Mouse (Mus musculus): ENCODE data around the gene Aqp9.

Gene Aqp9

GRCm38 (mm10) chr9:71168511-71168910 lies at the start of gene Aqp9:
Gene Aqp9, minus strand, starts transcription at chr9:71168682.
- DNase-seq (ENCODE audit: low read depth): no peak

- no peak for DNase-seq (ENCODE audit: low read depth)
Measured at GRCm38 (mm10) chr9:71217793-71218095, 49.3 kb upstream of the Aqp9 start.

GRCm38 (mm10) chr9:71216996-71217792 lies 48.7 kb upstream of the Aqp9 start:
- DNase-seq (ENCODE audit: low read depth): peak; percentile 16

- peak; percentile 7 for DNase-seq (ENCODE audit: low read depth)
Measured at GRCm38 (mm10) chr9:71216036-71216995, 47.8 kb upstream of the Aqp9 start.

- peak; percentile 40 for DNase-seq (ENCODE audit: low read depth)
Measured at GRCm38 (mm10) chr9:71215248-71216035, 47.0 kb upstream of the Aqp9 start, which contains the start of gene Aldh1a2. Gene Aldh1a2, plus strand, starts transcription at chr9:71215789.

- no peak for DNase-seq (ENCODE audit: low read depth)
Measured at GRCm38 (mm10) chr9:71213636-71214035, 45.2 kb upstream of the Aqp9 start.

- DNase-seq (ENCODE audit: low read depth): peak; percentile 47
Measured at GRCm38 (mm10) chr9:71210870-71211269, 42.4 kb upstream of the Aqp9 start.

- DNase-seq (ENCODE audit: low read depth): no peak
Measured at GRCm38 (mm10) chr9:71209299-71209698, 40.8 kb upstream of the Aqp9 start.

GRCm38 (mm10) chr9:71202265-71202664 lies 33.8 kb upstream of the Aqp9 start:
- DNase-seq (ENCODE audit: low read depth): peak; percentile 47

- no peak for DNase-seq (ENCODE audit: low read depth)
Measured at GRCm38 (mm10) chr9:71198826-71199225, 30.3 kb upstream of the Aqp9 start.

- peak; percentile 69 for DNase-seq (ENCODE audit: low read depth)
Measured at GRCm38 (mm10) chr9:71188647-71189415, 20.3 kb upstream of the Aqp9 start.

- no peak for DNase-seq (ENCODE audit: low read depth)
Measured at GRCm38 (mm10) chr9:71187396-71187795, 18.9 kb upstream of the Aqp9 start.

GRCm38 (mm10) chr9:71185823-71186222 lies 17.3 kb upstream of the Aqp9 start:
- DNase-seq (ENCODE audit: low read depth): no peak

- no peak for DNase-seq (ENCODE audit: low read depth)
Measured at GRCm38 (mm10) chr9:71185285-71185684, 16.8 kb upstream of the Aqp9 start.

GRCm38 (mm10) chr9:71179964-71180700 lies 11.7 kb upstream of the Aqp9 start:
- DNase-seq (ENCODE audit: low read depth): no peak

GRCm38 (mm10) chr9:71179276-71179896 lies 10.9 kb upstream of the Aqp9 start:
- DNase-seq (ENCODE audit: low read depth): no peak

- DNase-seq (ENCODE audit: low read depth): no peak
Measured at GRCm38 (mm10) chr9:71175686-71176085, 7.2 kb upstream of the Aqp9 start.

GRCm38 (mm10) chr9:71174316-71174975 lies 6.0 kb upstream of the Aqp9 start:
- no peak for DNase-seq (ENCODE audit: low read depth)

- no peak for DNase-seq (ENCODE audit: low read depth)
Measured at GRCm38 (mm10) chr9:71173533-71173932, 5.1 kb upstream of the Aqp9 start.
